In genomic region chr3:37907432-37908088, GRCm38 (mm10) we compare ENCODE assay signal across 8 mouse cellular contexts.
DNase-seq lines count a peak whose midpoint lies in the region; ATAC-seq and TF ChIP-seq lines count a peak whose summit lies in the region.

No protein-coding gene starts in this region.

- H3K4me3 ChIP-seq in liver, postnatal 0 days (ENCODE audit: low read depth, low read length), result no peak overlapping the region
- no peak overlapping the region for H3K4me3 ChIP-seq in midbrain, embryonic 15.5 days

- H3K9ac ChIP-seq in liver, postnatal 0 days (replicated peaks), result no peak overlapping the region
- H3K9ac ChIP-seq in midbrain, embryonic 15.5 days, result no peak overlapping the region

- no peak for TF ChIP-seq CTCF in liver, postnatal 0 days (IDR thresholded peaks at IDR 0.05; ENCODE audit: low read depth)

- whole genome bisulfite sequencing in liver, postnatal 0 days (ENCODE audit: insufficient replicate concordance), result 15% methylated on average over 14 of the region's 14 CpGs
- 67% methylated on average over 14 of the region's 14 CpGs for WGBS in midbrain, embryonic 15.5 days

- no peak overlapping the region for H3K4me2 ChIP-seq in liver, postnatal 0 days (ENCODE audit: low read depth, low read length)
- no peak overlapping the region for H3K4me2 ChIP-seq in midbrain, embryonic 15.5 days

- peak overlapping the region; percentile 91 for H3K27ac ChIP-seq in liver, postnatal 0 days (ENCODE audit: low read depth)
- no peak overlapping the region for H3K27ac ChIP-seq in midbrain, embryonic 15.5 days

- TF ChIP-seq EP300 in liver, postnatal 0 days (IDR thresholded peaks at IDR 0.05; ENCODE audit: low read depth), result 0 out of 2 replicates have a peak, but pooled peaks have one; percentile 77

- H3K36me3 ChIP-seq in liver, postnatal 0 days (replicated peaks; ENCODE audit: insufficient read depth, low read length), result no peaks in the 10 kb centered on the region
- H3K36me3 ChIP-seq in midbrain, embryonic 15.5 days (replicated peaks), result no peaks in the 10 kb centered on the region

- H3K4me1 ChIP-seq in liver, postnatal 0 days (ENCODE audit: insufficient read depth), result peaks cover 13% of the 10 kb centered on the region
- H3K4me1 ChIP-seq in midbrain, embryonic 15.5 days, result no peaks in the 10 kb centered on the region; the same call in 1 of the 2 replicates

- intact Hi-C loops in gastrocnemius, postnatal 36 days (cut with DNase I), result no loop called here
- intact Hi-C loops in left cerebral cortex, postnatal 25 days (cut with DNase I), result no loop called here

- no peaks in the 10 kb centered on the region for H3K27me3 ChIP-seq in liver, postnatal 0 days (ENCODE audit: insufficient read depth, low read length)
- H3K27me3 ChIP-seq in midbrain, embryonic 15.5 days (replicated peaks), result no peaks in the 10 kb centered on the region

- H3K9me3 ChIP-seq in liver, postnatal 0 days (ENCODE audit: low read length), result no peaks in the 10 kb centered on the region
- no peaks in the 10 kb centered on the region for H3K9me3 ChIP-seq in midbrain, embryonic 15.5 days

- 0 out of 2 replicates have a peak, but pooled peaks have one; percentile 39 for ATAC-seq in common myeloid progenitor, adult 5-6 weeks (replicated peaks; ENCODE audit: low read depth, poor library complexity, severe bottlenecking)
- peak; percentile 96 for ATAC-seq in liver, postnatal 0 days
- ATAC-seq in midbrain, embryonic 15.5 days (replicated peaks), result no peak

- peak; percentile 46 to 49 for DNase-seq in gastrocnemius, postnatal 36 days
- peak; percentile 86 for DNase-seq in kidney, adult 18-20 months
- peak; percentile 75 for DNase-seq in liver, postnatal 0 days
- DNase-seq in thymus, postnatal 25 days, result peak; percentile 15
- no peak for DNase-seq in MN1 (ENCODE audit: low spot score)
- no peak for DNase-seq in left cerebral cortex, postnatal 25 days (ENCODE audit: low spot score in 2 of 2)

Comparison
In these comparisons a context has a peak if more than half of its experiments do, and no peak if none do; other contexts are left out.
1. DNase-seq: peak in gastrocnemius, postnatal 36 days (2 of 2), kidney, adult 18-20 months (single experiment), liver, postnatal 0 days (single experiment) and thymus, postnatal 25 days (single experiment); none in MN1 (single experiment) and left cerebral cortex, postnatal 25 days (0 of 2).